Mouse (Mus musculus): ENCODE measurements around the gene Flnb. TPM values are rescaled to one million over a fixed set of nuclear protein-coding genes. Genes with fewer than 3 reads are reported as not detected.

Flnb gene
- total RNA-seq (2021) = 10 to 100 TPM; 47.4 to 50.6 TPM
- long read RNA-seq, experiment 1, full-length matches to known transcripts = 1 of 20 reads
- long read RNA-seq, experiment 1, partial matches to known transcripts = 17 of 20 reads
- long read RNA-seq, experiment 1, other reads (novel, unspliced or antisense) = 2 of 20 reads
- long read RNA-seq, experiment 2, partial matches to known transcripts = 6 of 9 reads
- long read RNA-seq, experiment 2, other reads (novel, unspliced or antisense) = 3 of 9 reads

DNA sequence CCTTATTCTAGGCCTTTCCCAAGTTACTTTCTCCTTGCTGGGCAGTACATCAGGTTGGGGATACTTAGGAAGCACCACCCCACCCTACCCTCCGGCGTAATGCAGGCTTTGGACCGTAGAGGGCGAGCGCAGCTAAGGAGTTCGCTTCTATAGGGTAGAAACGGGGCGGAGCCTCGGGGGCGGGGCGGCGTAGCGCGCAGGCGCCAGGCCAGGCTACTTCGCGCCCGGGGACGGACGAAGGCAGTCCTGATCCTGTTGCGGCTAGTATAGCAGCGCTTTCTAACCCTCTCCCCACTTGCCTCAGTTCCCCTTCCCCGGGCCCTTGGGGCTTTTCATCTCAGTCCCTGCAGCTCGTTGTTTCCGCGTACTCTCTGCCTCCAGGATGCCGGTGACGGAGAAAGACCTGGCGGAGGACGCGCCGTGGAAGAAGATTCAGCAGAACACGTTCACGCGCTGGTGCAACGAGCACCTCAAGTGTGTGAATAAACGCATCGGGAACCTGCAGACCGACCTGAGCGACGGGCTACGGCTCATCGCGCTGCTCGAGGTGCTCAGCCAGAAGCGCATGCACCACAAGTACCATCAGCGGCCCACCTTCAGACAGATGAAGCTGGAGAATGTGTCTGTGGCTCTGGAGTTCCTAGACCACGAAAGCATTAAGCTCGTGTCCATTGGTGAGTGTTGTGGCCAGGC lies at the start of gene Flnb:
TSS of gene Flnb (plus strand) at position 188 of the 693 bp plus-strand sequence.
- peak; percentile 97 to 100 for DNase-seq (ENCODE audit: low spot score in 2 of 2)

DNA sequence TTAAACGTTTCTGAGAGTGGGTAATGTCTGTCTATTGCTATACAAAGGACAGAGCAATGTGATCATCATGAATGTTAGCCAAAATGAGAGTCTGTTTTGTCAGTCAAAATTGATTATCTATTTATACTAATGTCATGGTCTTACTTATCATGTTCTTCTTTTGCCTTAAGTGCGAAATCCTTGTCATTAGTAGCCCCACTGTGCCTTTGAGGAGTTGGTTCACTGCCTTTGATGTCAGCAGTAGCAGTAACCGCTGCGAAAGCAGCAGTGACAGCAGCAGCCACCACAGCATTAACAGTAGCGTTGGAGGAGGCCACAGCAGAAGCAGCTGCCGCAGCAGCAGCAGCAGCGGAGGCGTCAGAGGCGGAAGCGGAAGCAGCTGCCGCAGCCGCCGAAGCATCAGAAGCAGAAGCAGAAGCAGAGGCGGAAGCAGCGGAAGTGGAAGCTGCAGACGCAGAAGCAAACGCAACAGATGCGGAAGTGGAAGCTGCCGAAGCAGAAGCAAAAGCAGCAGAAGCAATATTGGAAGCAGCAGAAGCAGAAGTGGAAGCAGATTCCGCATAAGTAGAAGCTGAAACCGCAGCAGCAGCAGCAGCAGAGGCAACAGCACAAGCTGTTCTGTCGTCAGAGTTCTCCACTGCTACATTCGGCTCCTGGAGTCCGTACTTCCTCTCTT lies 43.9 kb upstream of the Flnb start:
- DNase-seq (ENCODE audit: low spot score in 2 of 2) = peak in 1 of 2 experiments; percentile 36

DNA sequence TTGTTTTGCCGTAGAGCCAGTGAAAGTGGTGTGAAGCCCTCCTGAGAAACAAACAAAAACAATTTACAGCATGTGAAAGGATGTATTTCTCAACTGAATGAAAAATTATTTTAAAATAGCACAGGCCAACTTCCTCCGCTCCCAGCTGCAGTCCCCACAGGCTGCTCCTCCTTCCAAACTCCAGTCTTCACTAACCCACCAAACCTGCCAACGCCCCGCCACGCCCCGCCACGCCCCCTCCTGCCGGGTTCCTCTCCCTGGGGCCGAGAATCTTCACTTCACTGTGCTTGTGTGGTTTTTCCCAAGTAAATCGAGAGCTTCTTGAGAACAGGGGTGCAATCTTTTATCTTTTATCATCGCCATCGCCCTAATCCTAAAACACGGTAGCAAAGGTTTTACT lies 31.7 kb upstream of the Flnb start:
- DNase-seq (ENCODE audit: low spot score in 2 of 2) = no peak

DNA sequence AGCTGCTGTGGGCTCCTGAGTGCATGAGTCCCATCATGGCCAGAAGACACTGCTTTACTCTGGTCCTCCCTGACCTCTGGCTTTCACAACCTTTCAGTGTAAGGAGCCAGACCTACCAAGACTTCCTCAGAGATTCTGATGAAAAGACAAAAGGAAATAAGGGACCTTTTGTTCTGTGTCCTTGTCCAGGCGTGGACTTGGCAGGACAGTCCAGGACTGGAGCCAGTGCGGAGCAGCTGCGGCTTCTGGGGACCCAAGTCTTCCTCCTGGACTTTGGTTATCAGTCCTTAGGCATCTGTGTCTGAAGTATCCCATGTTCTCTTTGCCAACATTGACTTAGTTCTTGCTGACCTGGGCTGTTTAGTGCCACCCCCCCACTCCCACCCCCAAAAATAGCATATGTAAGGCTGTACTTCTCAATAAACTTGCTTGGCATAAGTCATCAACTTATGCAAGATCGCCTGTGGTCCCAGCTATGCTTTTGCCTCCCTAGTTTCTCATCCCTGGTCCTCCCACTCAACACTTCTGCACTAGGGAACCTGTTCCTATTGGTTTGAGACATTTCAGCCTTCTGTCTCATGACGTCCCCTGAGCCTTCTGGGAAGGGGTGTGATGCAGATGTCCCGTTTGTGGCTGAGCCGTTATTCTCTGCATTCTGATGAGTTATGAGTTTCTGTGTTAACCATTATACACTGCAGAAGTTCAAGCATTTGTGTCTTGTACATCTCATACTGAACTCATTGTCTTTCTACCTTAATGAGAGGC lies 28.3 kb upstream of the Flnb start:
- peak in 1 of 2 experiments; percentile 32 for DNase-seq (ENCODE audit: low spot score in 2 of 2)

DNA sequence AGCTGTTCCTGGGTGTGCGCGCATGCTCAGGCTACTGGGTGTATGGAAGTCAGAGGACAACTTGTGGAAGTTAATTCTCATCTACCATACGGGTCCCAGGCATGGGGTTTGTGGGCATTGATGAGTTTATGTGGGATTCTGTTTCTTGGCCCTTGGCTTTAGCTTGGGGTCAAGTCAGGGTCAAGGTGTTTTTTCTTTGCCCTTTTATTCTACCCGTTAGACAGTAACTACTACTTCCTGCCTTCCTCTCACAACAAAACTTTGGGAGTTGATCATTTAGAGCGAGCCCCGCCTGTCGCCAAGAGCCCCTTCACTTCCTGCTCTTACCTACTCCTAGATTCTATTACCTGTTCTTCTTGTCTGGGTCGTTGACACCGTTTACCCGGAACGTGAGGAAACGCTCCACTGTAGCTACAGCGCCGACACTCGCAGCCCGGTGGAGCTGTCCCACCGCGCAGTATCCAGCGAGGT lies 26.7 kb upstream of the Flnb start:
- DNase-seq (ENCODE audit: low spot score in 2 of 2) = no peak

DNA sequence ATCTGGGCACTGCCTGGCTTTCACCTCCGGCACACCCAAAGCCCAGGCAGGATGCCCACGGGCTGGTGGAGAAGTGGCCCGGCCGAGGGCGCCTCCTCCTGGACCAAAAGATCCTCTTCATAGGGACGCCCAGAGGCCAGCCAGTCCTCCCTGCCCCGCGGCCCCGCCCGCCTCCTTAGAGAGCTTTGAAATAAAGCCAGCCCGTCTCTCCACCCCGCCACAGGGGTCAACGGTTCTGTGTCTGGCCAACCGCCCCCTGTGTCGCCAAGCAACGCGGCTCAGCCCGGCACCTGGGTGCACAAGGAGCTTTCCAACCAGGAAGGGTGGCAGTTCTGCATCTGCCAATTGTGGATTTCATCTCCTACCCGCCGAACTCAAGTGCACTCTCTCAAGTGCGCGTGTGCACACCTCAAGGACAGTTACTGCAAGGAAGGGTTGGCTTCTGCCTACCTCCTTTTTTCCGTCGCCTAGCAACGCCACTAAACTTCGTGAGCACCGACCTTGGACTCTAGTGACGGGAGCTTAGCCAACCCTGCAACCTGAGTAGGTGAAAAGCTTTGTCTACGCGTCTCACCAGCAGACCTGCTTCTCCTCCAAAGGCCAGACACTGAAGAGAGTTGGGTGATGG lies 26.1 kb upstream of the Flnb start, which contains the start of gene Gm26661:
TSS of gene Gm26661 (plus strand) at position 56 of the 628 bp plus-strand sequence.
- peak; percentile 29 to 43 for DNase-seq (ENCODE audit: low spot score in 2 of 2)

DNA sequence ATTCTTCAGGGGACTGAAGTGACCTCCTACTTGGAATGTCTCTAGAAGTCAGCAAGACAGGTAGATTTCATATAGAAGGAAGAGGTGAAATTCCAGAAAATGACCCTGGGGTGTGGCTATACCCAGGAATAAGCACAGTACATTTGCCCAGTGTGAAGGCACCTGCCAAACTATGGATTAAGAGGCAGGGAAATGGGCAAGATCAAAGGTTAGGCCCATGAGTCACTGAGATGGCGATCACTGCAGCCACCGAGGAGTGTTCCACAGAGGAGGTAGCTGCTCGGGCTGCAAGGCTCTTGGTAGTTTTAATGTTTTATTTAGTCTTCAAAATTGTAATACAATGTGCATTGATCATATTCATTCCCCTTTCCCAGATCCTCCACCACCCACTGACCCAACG lies 21.8 kb upstream of the Flnb start:
- no peak for DNase-seq (ENCODE audit: low spot score in 2 of 2)

DNA sequence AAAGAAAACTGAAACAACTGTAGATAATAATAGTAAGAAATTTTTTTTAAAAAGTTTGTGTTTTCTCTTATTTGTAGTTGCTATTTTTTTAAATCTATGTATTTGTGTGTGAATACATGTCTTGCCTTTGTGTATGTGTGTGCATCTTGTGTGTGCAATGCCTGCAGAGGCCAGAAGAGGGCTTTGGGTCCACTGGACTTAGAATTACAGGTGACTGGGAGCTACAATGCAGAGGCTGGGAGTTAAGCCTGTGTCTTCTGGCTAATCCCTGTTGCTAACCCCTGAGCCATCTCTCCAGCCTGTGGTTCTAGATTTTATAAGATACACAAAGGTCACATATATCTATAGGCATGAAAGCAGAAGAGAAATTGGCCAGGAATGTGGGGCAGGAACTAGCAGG lies 17.1 kb upstream of the Flnb start:
- no peak for DNase-seq (ENCODE audit: low spot score in 2 of 2)

DNA sequence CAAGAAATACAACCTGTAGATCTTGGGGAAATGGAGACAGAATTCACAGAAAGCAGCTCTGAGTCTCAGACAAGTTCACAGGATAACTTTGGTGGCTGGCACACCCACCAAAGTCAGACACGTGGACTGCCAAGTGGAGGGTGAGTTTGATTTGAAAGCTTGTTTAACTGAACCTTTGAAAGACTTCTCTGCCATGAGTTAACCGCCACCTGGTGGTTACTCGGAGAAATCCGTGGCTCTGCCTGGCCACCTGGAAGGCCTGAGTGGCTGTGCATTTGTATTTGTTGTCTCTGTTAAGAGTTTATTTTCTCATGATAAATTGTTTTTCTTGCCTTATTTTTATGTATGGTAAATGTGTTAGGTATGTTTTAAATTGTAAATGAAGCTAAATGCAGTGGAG lies 15.9 kb upstream of the Flnb start:
- peak; percentile 37 to 51 for DNase-seq (ENCODE audit: low spot score in 2 of 2)

DNA sequence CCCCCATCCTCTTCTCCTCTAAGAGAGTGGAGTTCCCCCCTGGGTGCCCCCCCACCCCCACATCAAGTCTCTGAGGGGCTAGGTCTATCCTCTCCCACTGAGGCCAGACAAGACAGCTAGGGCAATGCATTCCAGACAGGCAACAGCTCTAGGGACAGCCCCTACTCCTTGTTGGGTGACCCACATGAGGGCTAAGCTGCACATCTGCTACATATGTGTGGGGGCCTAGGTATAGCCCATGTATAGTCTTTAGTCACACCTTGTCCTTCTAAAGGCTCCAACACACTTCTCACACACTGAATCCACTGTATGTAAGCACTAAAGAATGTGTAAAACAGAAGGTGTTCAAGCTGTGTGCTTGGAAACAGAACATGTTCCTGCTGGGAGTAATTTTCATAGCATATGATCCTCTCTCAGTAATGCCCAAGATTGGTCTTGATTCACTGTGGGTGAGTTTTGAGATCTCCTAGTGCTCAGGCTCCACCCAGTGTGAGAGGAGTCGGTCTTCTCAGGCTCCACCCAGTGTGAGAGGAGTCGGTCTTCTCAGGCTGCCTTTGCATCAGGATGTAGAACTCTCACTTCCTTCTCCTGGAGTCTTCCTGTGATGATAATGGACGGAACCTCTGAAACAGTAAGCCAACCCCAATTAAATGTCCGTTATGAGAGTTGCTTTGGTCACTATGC lies 13.7 kb upstream of the Flnb start:
- DNase-seq (ENCODE audit: low spot score in 2 of 2) = no peak

DNA sequence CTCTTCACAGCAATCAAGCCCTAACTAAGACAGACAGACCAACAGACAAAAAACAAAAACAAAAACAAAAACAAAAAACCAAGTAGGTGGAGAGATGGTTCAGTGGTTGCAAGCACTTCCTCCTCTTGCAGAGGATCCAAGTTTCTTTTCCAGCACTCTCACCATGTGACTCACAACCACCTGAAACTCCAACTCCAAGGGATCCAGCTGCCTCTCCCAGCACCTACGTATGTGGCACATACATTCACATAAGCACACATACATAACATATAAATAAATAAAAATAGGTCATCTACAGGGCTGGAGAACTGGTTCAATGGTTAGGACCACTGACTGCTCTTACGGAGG lies 13.2 kb upstream of the Flnb start:
- no peak for DNase-seq (ENCODE audit: low spot score in 2 of 2)

DNA sequence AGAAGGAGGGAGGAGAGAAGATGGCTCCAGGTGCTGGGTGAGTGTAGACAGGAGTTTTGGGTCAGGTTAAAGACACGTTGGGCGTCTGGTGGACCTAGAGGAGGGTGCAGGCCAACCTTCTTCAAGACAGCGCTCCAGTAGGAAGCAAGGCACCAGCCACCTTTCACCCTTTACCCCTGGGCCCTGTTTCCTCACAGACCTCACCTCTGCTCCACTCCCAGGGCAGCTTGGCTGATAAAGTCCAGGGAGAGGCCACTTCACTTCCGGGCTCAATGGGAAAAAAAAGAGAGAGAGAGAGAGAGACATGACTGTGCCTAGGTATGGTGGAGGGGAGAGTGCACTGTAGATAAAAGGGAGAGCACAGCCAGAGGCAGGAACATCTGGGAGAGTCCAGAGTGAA lies 10.0 kb upstream of the Flnb start:
- no peak for DNase-seq (ENCODE audit: low spot score in 2 of 2)

DNA sequence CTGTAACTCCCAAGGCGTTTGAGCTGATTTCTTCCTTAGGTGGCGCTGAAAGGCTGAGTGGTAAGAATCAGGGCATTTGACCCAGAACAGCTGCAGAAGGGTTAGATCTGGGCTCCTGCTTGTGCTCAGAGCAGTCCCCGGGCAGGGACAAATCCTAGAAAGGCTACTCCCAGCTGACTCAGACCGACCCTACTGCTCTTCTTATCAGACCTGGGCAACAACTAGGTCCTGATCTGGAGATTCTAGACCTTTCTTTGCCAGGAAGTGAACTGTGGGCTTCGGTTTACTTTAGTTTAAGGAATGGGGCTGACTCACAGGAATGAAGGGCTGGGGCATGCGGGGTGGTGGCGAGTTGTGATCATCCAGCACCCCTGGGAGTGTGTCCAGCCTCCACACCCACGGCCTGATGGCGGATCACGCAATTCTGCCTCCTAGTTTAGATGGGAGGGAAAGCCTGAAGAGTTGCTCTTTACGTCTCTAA lies 9.2 kb upstream of the Flnb start:
- DNase-seq (ENCODE audit: low spot score in 2 of 2) = no peak

DNA sequence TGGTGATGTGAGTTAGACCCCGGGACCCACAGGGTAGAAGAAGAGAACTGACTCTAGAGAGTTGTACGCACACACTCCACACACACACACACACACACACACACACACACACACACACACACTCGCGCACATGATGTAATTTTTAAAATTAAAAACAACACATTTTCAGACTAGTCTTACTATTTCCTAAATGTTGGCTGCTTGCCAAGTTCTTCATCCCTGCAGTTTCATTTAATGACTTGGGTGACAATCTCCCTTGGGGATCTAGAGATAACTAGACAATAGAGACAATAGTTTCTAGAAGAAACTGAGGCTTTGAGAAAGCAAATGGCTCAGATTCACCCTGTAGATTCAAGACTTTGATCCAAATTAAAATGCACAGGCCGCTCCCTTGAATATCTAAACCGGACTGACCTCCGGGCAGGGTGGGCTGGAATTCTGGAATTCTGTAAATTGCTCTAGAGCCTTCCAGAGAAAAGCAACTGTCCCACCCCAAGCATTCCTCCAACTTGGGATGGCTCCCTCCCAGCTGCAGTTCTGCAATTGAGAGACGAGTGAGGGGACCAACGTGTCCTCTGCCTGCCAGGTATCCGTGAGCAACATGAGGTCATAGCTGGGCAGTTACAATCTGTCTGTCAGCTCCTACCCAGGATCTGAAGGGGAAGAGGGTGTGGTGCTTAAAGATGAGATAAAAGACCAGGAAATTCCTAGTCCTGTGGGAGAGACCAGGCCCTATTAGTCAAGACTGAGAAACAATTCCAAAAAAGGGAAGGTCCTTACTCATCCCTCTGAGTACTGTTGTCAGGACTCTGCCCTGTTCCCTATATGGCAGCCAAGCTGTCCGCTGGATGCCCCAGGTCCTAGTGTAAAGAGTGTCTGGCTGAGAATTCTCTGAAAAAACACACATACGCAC lies 8.5 kb upstream of the Flnb start:
- no peak for DNase-seq (ENCODE audit: low spot score in 2 of 2)

DNA sequence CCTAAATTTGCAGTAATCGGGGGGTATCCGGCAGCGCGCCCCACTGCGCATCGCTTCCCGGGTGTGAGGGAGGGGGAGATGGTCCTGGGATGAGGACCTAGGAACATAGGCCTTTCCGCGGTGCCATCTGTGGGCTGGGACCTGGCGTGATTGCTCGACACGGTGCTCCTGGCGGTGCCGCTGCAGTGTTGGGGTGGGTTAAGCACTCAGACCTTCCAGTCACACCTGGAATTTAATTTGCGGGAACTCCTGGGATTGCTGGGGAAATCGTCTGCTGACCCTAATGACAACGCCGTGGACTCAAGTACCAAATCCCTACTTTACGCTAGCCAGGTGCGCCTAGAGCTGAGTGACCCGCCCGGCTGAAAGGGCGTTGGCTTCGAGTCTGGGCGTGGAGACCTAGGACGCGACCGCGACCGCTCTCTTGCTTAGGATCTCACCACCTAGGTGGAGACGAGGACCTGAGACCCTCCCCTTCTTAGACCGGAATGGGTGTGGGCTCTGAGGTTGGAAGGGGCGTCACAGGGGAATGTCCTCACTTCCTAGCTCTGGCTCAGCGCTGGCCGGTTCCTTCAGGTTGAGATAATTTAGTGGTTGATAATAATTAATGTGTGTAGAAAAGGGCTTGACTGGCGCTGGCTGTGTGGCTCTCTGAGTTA lies 835 bp downstream of the Flnb start:
- DNase-seq (ENCODE audit: low spot score in 2 of 2) = no peak

DNA sequence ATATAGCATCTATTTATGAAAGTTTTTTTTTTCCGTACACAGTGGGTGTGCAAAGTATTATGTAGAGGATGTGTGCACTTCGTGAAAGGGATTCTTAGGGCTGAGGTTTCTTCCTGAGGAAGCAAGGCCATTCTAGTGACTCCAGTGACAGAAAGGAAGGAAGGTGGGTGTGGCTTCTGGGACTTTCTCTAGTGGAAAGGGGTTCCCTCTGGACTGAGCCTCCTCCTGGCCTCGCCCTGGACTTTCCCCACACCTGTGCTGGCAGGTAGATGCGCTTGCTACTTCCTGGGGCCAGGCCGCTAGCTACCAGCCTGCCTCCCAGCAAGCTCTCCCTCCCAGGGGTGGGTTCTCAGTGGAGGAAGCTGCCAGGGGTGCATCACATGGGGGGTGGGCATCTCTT lies 1.7 kb downstream of the Flnb start:
- DNase-seq (ENCODE audit: low spot score in 2 of 2) = no peak

DNA sequence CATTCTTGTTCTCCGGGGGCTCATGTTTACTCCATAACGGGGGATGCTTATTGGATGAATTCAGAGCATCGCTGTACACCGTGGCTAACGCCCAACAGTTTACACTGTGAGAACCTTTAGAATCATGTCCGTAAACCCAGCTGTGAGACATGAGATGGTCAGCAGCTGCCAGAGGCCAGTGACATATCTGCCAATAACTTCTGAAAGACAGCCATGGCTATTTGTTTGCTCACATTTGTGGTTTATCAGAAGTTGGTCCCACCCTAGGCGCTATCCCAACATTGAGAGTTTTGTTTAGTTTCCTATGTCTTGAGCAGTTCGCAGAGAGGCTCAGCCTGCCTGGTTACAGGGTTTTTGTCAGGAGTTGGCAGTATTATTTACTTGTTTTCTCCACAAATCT lies 3.6 kb downstream of the Flnb start:
- no peak for DNase-seq (ENCODE audit: low spot score in 2 of 2)

DNA sequence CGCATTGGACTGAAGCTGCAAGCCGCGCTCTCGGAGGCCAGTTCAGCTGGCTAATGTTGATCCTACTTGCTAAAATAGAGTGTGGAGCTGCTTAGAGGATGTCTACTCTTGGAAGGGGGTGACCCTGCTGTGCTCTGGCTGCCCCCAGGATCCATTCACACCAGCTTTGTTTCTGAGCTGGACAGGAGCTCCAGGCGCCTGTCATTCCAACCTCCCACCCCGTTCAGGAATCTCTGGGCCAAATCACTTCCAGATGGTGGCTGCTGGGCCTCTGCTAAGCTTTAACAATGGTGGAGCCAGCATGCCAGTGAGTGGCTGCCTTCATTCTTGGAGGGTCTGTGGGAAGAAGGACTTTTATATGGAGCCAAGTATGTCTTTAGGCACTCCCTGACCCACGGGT lies 4.9 kb downstream of the Flnb start:
- no peak for DNase-seq (ENCODE audit: low spot score in 2 of 2)
